Mouse (Mus musculus) C2C12 (cell line): ENCODE data around the gene Dao. TPM values are rescaled to one million over a fixed set of nuclear protein-coding genes. Genes with fewer than 3 reads are reported as not detected.

Experiments used
- H3K27me3 ChIP-seq: one replicate; pipeline ENCODE4 v1.6.1; 2011; ENCODE audit not compliant: control insufficient read depth, insufficient read depth, insufficient read length
- H3K36me3 ChIP-seq: one replicate; pipeline ENCODE4 v1.6.1; 2011; ENCODE audit not compliant: control insufficient read depth, insufficient read depth
- H3K4me3 ChIP-seq: one replicate; pipeline ENCODE4 v1.5.1; 2011; ENCODE audit warnings: mild to moderate bottlenecking, control low read depth; ENCODE audit not compliant: poor library complexity, insufficient read depth, severe bottlenecking
- H3K79me2 ChIP-seq: one replicate; pipeline ENCODE4 v1.6.1; 2011; ENCODE audit not compliant: control insufficient read depth, insufficient read depth
- H3K79me3 ChIP-seq: one replicate; pipeline ENCODE4 v1.6.1; 2011; ENCODE audit warnings: low read depth, control low read depth
- H3ac ChIP-seq: one replicate; pipeline ENCODE3; 2011; ENCODE audit warnings: low read depth; ENCODE audit not compliant: control insufficient read depth, insufficient read length
- CEBPB ChIP-seq: IDR thresholded peaks from one replicate; pipeline ENCODE4 v1.6.1; 2011; ENCODE audit warnings: low read depth, mild to moderate bottlenecking, control low read depth, moderate library complexity
- CTCF ChIP-seq: IDR thresholded peaks from one replicate; pipeline ENCODE4 v1.5.1; 2011; ENCODE audit not compliant: control insufficient read depth, insufficient read depth, insufficient read length
- FOSL1 ChIP-seq: IDR thresholded peaks from one replicate; pipeline ENCODE4 v1.8.0; 2011; ENCODE audit warnings: mild to moderate bottlenecking, low read length; ENCODE audit not compliant: poor library complexity, insufficient read depth, severe bottlenecking
- MAX ChIP-seq: IDR thresholded peaks from one replicate; pipeline ENCODE4 v1.6.1; 2011; ENCODE audit warnings: mild to moderate bottlenecking, control low read depth
- MYOD1 ChIP-seq: IDR thresholded peaks from one replicate; pipeline ENCODE4 v1.6.1; 2011; ENCODE audit warnings: low read depth; ENCODE audit not compliant: control insufficient read depth, insufficient read length
- MYOG ChIP-seq: IDR thresholded peaks from one replicate; pipeline ENCODE4 v1.6.1; 2011; ENCODE audit not compliant: control insufficient read depth, insufficient read length; ENCODE audit errors: extremely low read depth
- USF1 ChIP-seq: IDR thresholded peaks from one replicate; pipeline ENCODE4 v1.6.1; 2011; ENCODE audit warnings: low read depth, mild to moderate bottlenecking, control low read depth, moderate library complexity
- long read RNA-seq, 2 experiments: library from polyadenylated mRNA; unstranded; transcript quantifications; one replicate each; pipeline ENCODE4 v2.0.0; 2019 to 2020
- polyA plus RNA-seq: library from polyadenylated mRNA; unstranded; fragments of >200 nt; fragmentation: generic; extraction: Trizol; gene quantifications from one replicate; pipeline ENCODE4 v1.2.1, GENCODE M21; 2012; ENCODE audit warnings: missing spikeins

Gene Dao
- polyA plus RNA-seq, result not detected
- long read RNA-seq, experiment 1, result 0 reads
- long read RNA-seq, experiment 2, result 0 reads

DNA sequence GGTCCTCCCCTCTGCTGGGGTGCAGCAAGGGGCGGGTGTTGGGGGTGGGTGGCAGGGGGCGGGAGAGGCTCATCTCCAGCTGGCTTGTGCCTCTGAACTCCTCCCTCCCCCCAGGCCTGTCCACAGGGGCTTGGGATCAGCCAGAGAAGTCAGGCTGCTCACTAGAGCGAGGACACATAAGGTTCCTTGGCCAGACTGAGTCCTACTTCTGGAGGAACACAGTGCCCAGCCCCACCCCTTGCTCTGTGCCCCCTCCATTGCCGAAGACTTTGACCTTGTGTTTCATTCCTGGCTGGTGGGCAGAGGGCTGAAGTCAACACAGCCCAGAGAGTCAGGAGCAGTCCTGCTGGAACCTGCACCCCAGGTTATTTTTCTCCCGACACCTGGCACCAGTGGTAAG is at the start of gene Dao:
Gene Dao, plus strand, starts transcription at position 162 of the 400 bp plus-strand sequence.
- no peak within 1 kb of the TSS for H3K4me3 ChIP-seq
- H3K79me3 ChIP-seq, result no peaks in the 10 kb centered on the region
- no peak within 1 kb of the TSS for H3ac ChIP-seq
- no peaks in the 10 kb centered on the region for H3K79me2 ChIP-seq
- H3K27me3 ChIP-seq, result peaks cover 35% of the 10 kb centered on the region
- H3K36me3 ChIP-seq, result no peaks in the 10 kb centered on the region
- no peak for TF ChIP-seq FOSL1
- no peak for TF ChIP-seq CTCF
- no peak for TF ChIP-seq MYOD1
- TF ChIP-seq USF1, result no peak
- TF ChIP-seq MYOG, result no peak
- no peak for TF ChIP-seq CEBPB
- no peak for TF ChIP-seq MAX

DNA sequence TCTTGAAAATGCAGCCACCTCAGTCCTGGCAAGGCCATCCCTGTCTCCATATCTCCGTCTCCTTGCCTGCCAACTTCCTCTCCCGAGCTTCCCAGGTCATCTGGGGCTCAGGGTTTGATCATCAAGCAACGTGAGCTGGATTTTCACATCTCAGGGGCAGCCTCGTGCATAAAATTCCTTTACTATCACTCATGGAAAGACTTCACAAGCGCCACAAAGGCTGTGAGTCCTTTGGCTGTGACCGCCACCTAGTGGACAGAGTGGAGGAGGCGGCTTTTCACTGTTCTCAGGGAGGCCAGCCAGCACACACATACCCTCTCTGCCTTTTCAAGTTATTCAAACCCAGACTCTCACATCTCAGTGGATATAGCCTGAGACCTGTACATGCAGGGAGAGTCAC is 49.1 kb upstream of the Dao start:
- Histone ChIP-seq H3K79me2 (no peaks in the 10 kb centered on the region), H3ac (no peak overlapping the region), H3K79me3 (no peaks in the 10 kb centered on the region), H3K4me3 (no peak overlapping the region), H3K36me3 (peaks cover 16% of the 10 kb centered on the region), H3K27me3 (no peaks in the 10 kb centered on the region)
- TF ChIP-seq CTCF (peak; percentile 84), MAX (peak; percentile 89), FOSL1 (peak; percentile 3), USF1 (no peak), CEBPB (no peak)

DNA sequence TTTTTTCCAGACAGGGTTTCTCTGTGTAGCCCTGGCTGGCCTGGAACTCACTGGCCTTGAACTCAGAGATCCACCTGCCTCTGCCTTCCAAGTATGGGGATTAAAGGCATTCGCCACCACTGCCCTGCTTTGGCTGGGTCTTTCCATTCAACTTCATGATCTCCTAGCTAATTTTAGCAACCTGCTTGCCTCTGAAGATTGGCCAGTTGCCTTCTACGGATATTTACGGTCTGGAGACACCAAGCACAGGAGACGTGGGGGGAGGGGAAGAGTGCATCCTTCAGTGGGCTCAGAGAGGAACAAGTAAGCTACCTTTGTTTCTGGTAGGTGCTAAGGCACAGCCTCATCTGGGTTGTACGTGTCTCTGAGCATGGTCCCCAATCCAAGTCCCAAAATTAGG is 48.2 kb upstream of the Dao start:
- no peak for TF ChIP-seq FOSL1
- no peak for TF ChIP-seq CEBPB
- TF ChIP-seq MYOD1, result no peak
- TF ChIP-seq CTCF, result no peak
- TF ChIP-seq MYOG, result no peak
- TF ChIP-seq USF1, result no peak
- no peak for TF ChIP-seq MAX
- Histone ChIP-seq H3K27me3 (no peaks in the 10 kb centered on the region), H3ac (no peak overlapping the region), H3K36me3 (peaks cover 8% of the 10 kb centered on the region), H3K79me3 (no peaks in the 10 kb centered on the region), H3K4me3 (no peak overlapping the region), H3K79me2 (no peaks in the 10 kb centered on the region)

DNA sequence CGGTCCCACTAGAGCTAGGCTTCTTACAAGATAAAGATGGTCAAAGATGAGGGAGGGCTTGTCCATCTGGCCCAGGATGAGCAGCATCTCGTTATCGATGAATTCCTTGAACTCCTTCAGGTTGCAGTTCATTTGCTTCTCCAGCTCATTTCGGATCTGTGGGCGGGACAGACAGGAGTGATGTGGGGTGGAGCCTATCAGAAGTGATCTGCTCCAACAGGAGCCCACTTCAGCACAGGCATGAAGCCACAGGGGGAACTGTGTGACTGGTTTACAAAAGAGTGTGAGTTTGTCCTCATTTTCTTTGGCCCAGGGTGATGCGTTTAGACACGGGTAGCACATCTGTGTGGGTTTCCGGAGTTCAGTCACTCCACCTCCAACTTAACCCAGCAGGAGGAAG is 47.8 kb upstream of the Dao start:
- Histone ChIP-seq H3K79me3 (no peaks in the 10 kb centered on the region), H3K4me3 (no peak overlapping the region), H3K27me3 (no peaks in the 10 kb centered on the region), H3K36me3 (peaks cover 5% of the 10 kb centered on the region), H3K79me2 (no peaks in the 10 kb centered on the region), H3ac (no peak overlapping the region)
- no peak for TF ChIP-seq CTCF
- TF ChIP-seq CEBPB, result no peak
- TF ChIP-seq MAX, result no peak
- no peak for TF ChIP-seq USF1
- no peak for TF ChIP-seq MYOG
- no peak for TF ChIP-seq FOSL1
- TF ChIP-seq MYOD1, result no peak

DNA sequence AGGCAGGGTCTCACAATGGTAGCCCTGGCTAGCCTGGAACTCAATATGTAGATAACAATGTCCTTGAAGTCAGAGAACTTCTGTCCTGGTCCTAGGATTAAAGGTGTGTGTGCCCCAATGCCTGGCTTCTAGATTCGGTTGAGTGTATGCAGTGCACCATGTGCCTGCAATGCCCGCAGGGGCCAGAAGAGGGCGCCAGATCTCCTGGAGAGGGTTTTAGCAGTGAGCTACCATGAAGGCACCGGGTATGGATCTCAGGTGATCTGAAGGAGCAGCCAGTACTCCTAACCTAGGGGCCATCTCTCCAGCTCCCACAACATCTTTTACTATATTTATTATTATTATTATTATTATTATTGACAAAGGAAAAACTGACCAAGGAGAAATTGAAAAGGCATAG is 47.0 kb upstream of the Dao start:
- H3K79me3 ChIP-seq, result no peaks in the 10 kb centered on the region
- TF ChIP-seq CEBPB (no peak), MYOG (no peak), USF1 (no peak), FOSL1 (no peak), MYOD1 (no peak), CTCF (peak; percentile 59), MAX (peak; percentile 78)
- peaks cover 5% of the 10 kb centered on the region for H3K36me3 ChIP-seq
- H3K79me2 ChIP-seq, result no peaks in the 10 kb centered on the region
- no peaks in the 10 kb centered on the region for H3K27me3 ChIP-seq
- H3ac ChIP-seq, result no peak overlapping the region
- no peak overlapping the region for H3K4me3 ChIP-seq

DNA sequence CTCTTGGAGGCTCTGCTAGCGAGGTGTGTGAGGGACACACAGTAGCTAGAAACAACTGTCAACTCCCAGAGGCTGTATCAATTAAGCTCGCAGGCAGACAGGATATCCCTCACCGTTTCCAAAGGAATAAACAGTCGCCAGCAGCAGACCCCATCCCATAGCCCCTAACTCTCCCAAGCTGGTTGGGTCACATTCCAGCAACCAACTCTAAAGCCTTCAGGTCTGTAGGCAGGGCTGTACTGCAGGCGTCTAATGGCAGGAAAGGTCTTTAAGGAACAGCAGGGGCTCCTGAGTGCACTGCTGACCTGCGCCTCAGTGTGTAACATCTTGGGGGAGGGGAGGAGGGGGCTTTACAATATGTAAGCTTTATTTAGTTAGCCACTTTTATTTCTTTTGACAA is 44.5 kb upstream of the Dao start:
- Histone ChIP-seq H3K79me3 (no peaks in the 10 kb centered on the region), H3K27me3 (no peaks in the 10 kb centered on the region), H3K36me3 (peaks cover 5% of the 10 kb centered on the region), H3K4me3 (no peak overlapping the region), H3K79me2 (no peaks in the 10 kb centered on the region), H3ac (no peak overlapping the region)
- TF ChIP-seq FOSL1 (no peak), USF1 (no peak), CTCF (no peak), CEBPB (no peak), MYOD1 (no peak), MAX (no peak)
